Mouse (Mus musculus) forebrain, embryonic 11.5 days (tissue): ENCODE data around the gene Ppm1b. TPM values are rescaled to one million over a fixed set of nuclear protein-coding genes. Genes with fewer than 3 reads are reported as not detected.

Experiments
- ATAC-seq: fragments of 200-750 bp; cut with Nextera tagmentation; replicated peaks from 2 replicates; pipeline ENCODE4 v1.8.0; 2017; ENCODE audit warnings: moderate TSS enrichment; ENCODE audit not compliant: low FRiP score
- DNase-seq: peaks from one replicate; pipeline ENCODE4 v3.0.0-alpha.2; 2017; ENCODE audit warnings: low spot score
- H3K27ac ChIP-seq: fragments of 300-500 bp; sonication (generic); 2 replicates; pipeline ENCODE4 v1.5.1; 2014; ENCODE audit warnings: low read depth, low read length
- H3K27me3 ChIP-seq: fragments of 300-500 bp; sonication (generic); 2 replicates; pipeline ENCODE4 v1.6.1; 2014; ENCODE audit warnings: mild to moderate bottlenecking, low read length, mixed read lengths; ENCODE audit not compliant: control insufficient read depth, insufficient read depth
- H3K36me3 ChIP-seq: fragments of 300-500 bp; sonication (generic); 2 replicates; pipeline ENCODE4 v1.6.1; 2014; ENCODE audit warnings: mild to moderate bottlenecking, low read length, moderate library complexity, mixed read lengths; ENCODE audit not compliant: control insufficient read depth, insufficient read depth
- H3K4me1 ChIP-seq: fragments of 300-500 bp; sonication (generic); replicated peaks from 2 replicates; pipeline ENCODE4 v1.6.1; 2014; ENCODE audit warnings: low read length, mixed read lengths; ENCODE audit not compliant: control insufficient read depth, insufficient read depth
- H3K4me2 ChIP-seq: fragments of 300-500 bp; sonication (generic); 2 replicates; pipeline ENCODE4 v1.6.1; 2014; ENCODE audit warnings: low read depth, mild to moderate bottlenecking, low read length, moderate library complexity, mixed read lengths; ENCODE audit not compliant: severe bottlenecking
- H3K4me3 ChIP-seq: fragments of 300-500 bp; sonication (generic); 2 replicates; pipeline ENCODE4 v1.5.1; 2014; ENCODE audit warnings: low read depth, low read length
- H3K9ac ChIP-seq: fragments of 300-500 bp; sonication (generic); 2 replicates; pipeline ENCODE4 v1.6.1; 2014; ENCODE audit warnings: low read length
- H3K9me3 ChIP-seq: fragments of 300-500 bp; sonication (generic); 2 replicates; pipeline ENCODE4 v1.6.1; 2016; ENCODE audit warnings: low read length, mixed read lengths; ENCODE audit not compliant: control insufficient read depth
- WGBS: fragments of 180-500 bp; shearing (Covaris S2); extraction: QIAGEN DNeasy Blood & Tissue Kit; methylation state at CpG from one replicate; pipeline ENCODE4 v1.1.7; 2014; 5-methylcytosine and 5-hydroxymethylcytosine counted together
- polyA plus RNA-seq: library from polyadenylated mRNA; unstranded; fragments of >200 nt; fragmentation: Nextera tagmentation; extraction: Ambion mirVana; gene quantifications from 2 replicates; pipeline ENCODE4 v1.2.1, GENCODE M21; 2014

Gene Ppm1b
- polyA plus RNA-seq, 1 experiment from 2014 or later = 94.7 TPM

- no peak for DNase-seq
- no peak for ATAC-seq
- H3K27me3 ChIP-seq = no peaks in the 10 kb centered on the region
- 92% methylated on average over 5 of the region's 5 CpGs for WGBS
- no peak overlapping the region for H3K27ac ChIP-seq
- no peak overlapping the region for H3K9ac ChIP-seq
- no peaks in the 10 kb centered on the region for H3K9me3 ChIP-seq
- H3K36me3 ChIP-seq = no peaks in the 10 kb centered on the region
- H3K4me2 ChIP-seq = no peak overlapping the region
- no peaks in the 10 kb centered on the region for H3K4me1 ChIP-seq
- H3K4me3 ChIP-seq = no peak overlapping the region
These were observed 87.9 kb downstream of the Ppm1b start for GRCm38 (mm10) chr17:85044466-85044865.

- DNase-seq (no peak), ATAC-seq (no peak)
- WGBS = 88% methylated on average over 12 of the region's 12 CpGs
- Histone ChIP-seq H3K4me2 (no peak overlapping the region), H3K27ac (no peak overlapping the region), H3K9me3 (no peaks in the 10 kb centered on the region), H3K36me3 (no peaks in the 10 kb centered on the region), H3K9ac (no peak overlapping the region), H3K27me3 (no peaks in the 10 kb centered on the region), H3K4me1 (no peaks in the 10 kb centered on the region), H3K4me3 (no peak overlapping the region)
These were observed 88.6 kb downstream of the Ppm1b start for GRCm38 (mm10) chr17:85045160-85045559.

- Histone ChIP-seq H3K27ac (no peak overlapping the region), H3K4me3 (no peak overlapping the region), H3K9me3 (no peaks in the 10 kb centered on the region), H3K27me3 (no peaks in the 10 kb centered on the region), H3K4me1 (no peaks in the 10 kb centered on the region), H3K4me2 (no peak overlapping the region), H3K36me3 (no peaks in the 10 kb centered on the region), H3K9ac (no peak overlapping the region)
- 92% methylated on average over 5 of the region's 5 CpGs for WGBS
- ATAC-seq (no peak), DNase-seq (no peak)
These were observed 91.8 kb downstream of the Ppm1b start for GRCm38 (mm10) chr17:85048379-85048778.

GRCm38 (mm10) chr17:85058276-85058675 is 101.7 kb downstream of the Ppm1b start:
- no peak for DNase-seq

GRCm38 (mm10) chr17:85059136-85059535 is 102.6 kb downstream of the Ppm1b start:
- Histone ChIP-seq H3K27me3 (no peaks in the 10 kb centered on the region), H3K36me3 (no peaks in the 10 kb centered on the region), H3K27ac (no peak overlapping the region), H3K9ac (no peak overlapping the region), H3K4me1 (no peaks in the 10 kb centered on the region), H3K4me2 (no peak overlapping the region), H3K4me3 (no peak overlapping the region), H3K9me3 (no peaks in the 10 kb centered on the region)
- DNase-seq = no peak
- WGBS = 83% methylated on average over 6 of the region's 6 CpGs
- ATAC-seq = no peak

More at GRCm38 (mm10) chr17:85058276-85058675, 101.7 kb downstream of the Ppm1b start:
- Histone ChIP-seq H3K4me1 (no peaks in the 10 kb centered on the region), H3K27me3 (no peaks in the 10 kb centered on the region), H3K9ac (no peak overlapping the region), H3K27ac (no peak overlapping the region), H3K4me3 (no peak overlapping the region), H3K36me3 (no peaks in the 10 kb centered on the region), H3K4me2 (no peak overlapping the region), H3K9me3 (no peaks in the 10 kb centered on the region)
- no peak for ATAC-seq
- WGBS = 85% methylated on average over 7 of the region's 7 CpGs

GRCm38 (mm10) chr17:85063560-85063959 is 107.0 kb downstream of the Ppm1b start:
- Histone ChIP-seq H3K27me3 (no peaks in the 10 kb centered on the region), H3K36me3 (peaks cover 4% of the 10 kb centered on the region; the same call in 1 of the 2 replicates), H3K4me3 (no peak overlapping the region), H3K9ac (no peak overlapping the region), H3K4me2 (no peak overlapping the region), H3K9me3 (no peaks in the 10 kb centered on the region), H3K27ac (no peak overlapping the region), H3K4me1 (no peaks in the 10 kb centered on the region)
- WGBS = 90% methylated on average over 7 of the region's 7 CpGs
- ATAC-seq (no peak), DNase-seq (no peak)

GRCm38 (mm10) chr17:85067331-85067730 is 110.8 kb downstream of the Ppm1b start:
- 97% methylated on average over 7 of the region's 7 CpGs for WGBS
- no peak overlapping the region for H3K4me3 ChIP-seq
- H3K36me3 ChIP-seq = peaks cover 4% of the 10 kb centered on the region; the same call in 1 of the 2 replicates
- H3K9ac ChIP-seq = no peak overlapping the region
- no peak for DNase-seq
- no peak overlapping the region for H3K4me2 ChIP-seq
- no peaks in the 10 kb centered on the region for H3K27me3 ChIP-seq
- H3K27ac ChIP-seq = no peak overlapping the region
- no peaks in the 10 kb centered on the region for H3K9me3 ChIP-seq
- no peak for ATAC-seq
- H3K4me1 ChIP-seq = peaks cover under 1% of the 10 kb centered on the region; the same call in 1 of the 2 replicates

GRCm38 (mm10) chr17:85070658-85071057 is 114.1 kb downstream of the Ppm1b start:
- 91% methylated on average over 6 of the region's 6 CpGs for WGBS
- Histone ChIP-seq H3K27ac (no peak overlapping the region), H3K9ac (no peak overlapping the region), H3K4me2 (no peak overlapping the region), H3K36me3 (peaks cover 2% of the 10 kb centered on the region; the same call in 1 of the 2 replicates), H3K27me3 (no peaks in the 10 kb centered on the region), H3K9me3 (no peaks in the 10 kb centered on the region), H3K4me3 (no peak overlapping the region), H3K4me1 (peaks cover 14% of the 10 kb centered on the region)
- DNase-seq = no peak
- no peak for ATAC-seq

GRCm38 (mm10) chr17:85071088-85071775 is 114.7 kb downstream of the Ppm1b start:
- peaks cover 14% of the 10 kb centered on the region for H3K4me1 ChIP-seq
- WGBS = 87% methylated on average over 8 of the region's 8 CpGs
- DNase-seq = no peak
- no peak overlapping the region for H3K27ac ChIP-seq
- no peak overlapping the region for H3K4me3 ChIP-seq
- no peaks in the 10 kb centered on the region for H3K27me3 ChIP-seq
- H3K9ac ChIP-seq = no peak overlapping the region
- no peaks in the 10 kb centered on the region; the same call in 1 of the 2 replicates for H3K36me3 ChIP-seq
- no peak for ATAC-seq
- H3K9me3 ChIP-seq = no peaks in the 10 kb centered on the region
- no peak overlapping the region for H3K4me2 ChIP-seq
